Mouse (Mus musculus): ENCODE measurements around the gene Ivd. TPM values are rescaled to one million over a fixed set of nuclear protein-coding genes. Genes with fewer than 3 reads are reported as not detected.
A peak's percentile ranks its signal among the peaks of the same experiment; 100 is the strongest.

Gene Ivd
- polyA plus RNA-seq, 1 experiment, result 28.7 TPM

DNA sequence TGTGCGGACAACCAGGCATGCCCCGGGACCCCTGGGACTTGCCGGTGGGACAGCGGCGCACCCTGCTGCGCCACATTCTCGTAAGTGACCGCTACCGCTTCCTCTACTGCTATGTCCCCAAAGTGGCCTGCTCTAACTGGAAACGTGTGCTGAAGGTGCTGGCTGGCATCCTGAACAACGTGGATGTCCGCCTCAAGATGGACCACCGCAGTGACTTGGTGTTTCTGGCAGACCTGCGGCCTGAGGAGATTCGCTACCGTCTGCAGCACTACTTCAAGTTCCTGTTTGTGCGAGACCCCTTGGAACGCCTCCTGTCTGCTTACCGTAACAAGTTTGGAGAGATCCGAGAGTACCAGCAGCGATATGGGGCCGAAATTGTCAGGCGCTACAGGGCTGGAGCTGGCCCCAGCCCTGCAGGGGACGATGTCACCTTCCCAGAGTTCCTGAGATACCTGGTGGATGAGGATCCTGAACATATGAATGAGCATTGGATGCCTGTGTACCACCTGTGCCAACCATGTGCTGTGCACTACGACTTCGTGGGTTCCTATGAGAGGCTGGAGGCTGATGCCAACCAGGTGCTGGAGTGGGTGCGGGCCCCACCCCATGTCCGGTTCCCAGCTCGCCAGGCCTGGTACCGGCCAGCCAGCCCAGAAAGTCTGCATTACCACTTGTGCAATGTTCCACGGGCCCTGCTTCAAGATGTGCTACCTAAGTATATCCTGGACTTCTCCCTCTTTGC lies 65.4 kb downstream of the Ivd start:
- Histone ChIP-seq H3K36me3 (ENCODE audit: control insufficient read depth, insufficient read depth, low read length, poor library complexity, severe bottlenecking) (no peaks in the 10 kb centered on the region), H3K27me3 (ENCODE audit: control insufficient read depth, insufficient read depth, low read length, poor library complexity, severe bottlenecking) (no peaks in the 10 kb centered on the region), H3K27ac (ENCODE audit: insufficient read depth, low read length) (no peak overlapping the region), H3K9ac (ENCODE audit: low read depth, poor library complexity, severe bottlenecking) (peak overlapping the region; percentile 62), H3K9me3 (replicated peaks; ENCODE audit: control insufficient read depth, insufficient read depth, low read length, poor library complexity, severe bottlenecking) (no peaks in the 10 kb centered on the region), H3K4me3 (ENCODE audit: low read depth, low read length) (peak overlapping the region; percentile 72), H3K4me1 (ENCODE audit: control insufficient read depth, insufficient read depth, low read length) (no peaks in the 10 kb centered on the region)
- TF ChIP-seq EP300 (IDR thresholded peaks at IDR 0.05; ENCODE audit: insufficient read depth, low read depth, low read length) (no peak), POLR2A (IDR thresholded peaks at IDR 0.05; ENCODE audit: insufficient read depth, low read length) (no peak), CTCF (IDR thresholded peaks at IDR 0.05; ENCODE audit: low read depth, low read length) (no peak)

Other genes with a start within 250 kb of the Ivd start
- gene Pak6, start 198.7 kb upstream of the Ivd start, polyA plus RNA-seq (2011; ENCODE audit: insufficient read depth, insufficient read length, low read depth, missing spikeins), result 2.1 and 2.3 TPM in 2 replicates
- gene Ankrd63, start 158.0 kb upstream of the Ivd start, polyA plus RNA-seq (2011; ENCODE audit: insufficient read depth, insufficient read length, low read depth, missing spikeins), result not detected in 2 replicates
- not detected in 2 replicates for gene Plcb2, start 133.5 kb upstream of the Ivd start, polyA plus RNA-seq (2011; ENCODE audit: insufficient read depth, insufficient read length, low read depth, missing spikeins)
- gene Inafm2, start 116.2 kb upstream of the Ivd start, polyA plus RNA-seq (2011; ENCODE audit: insufficient read depth, insufficient read length, low read depth, missing spikeins), result 3.6 and 3.8 TPM in 2 replicates
- gene Ccdc9b, start 99.3 kb upstream of the Ivd start, polyA plus RNA-seq (2011; ENCODE audit: insufficient read depth, insufficient read length, low read depth, missing spikeins), result 0.38 and 0.51 TPM in 2 replicates
- not detected in 2 replicates for gene Phgr1, start 89.2 kb upstream of the Ivd start, polyA plus RNA-seq (2011; ENCODE audit: insufficient read depth, insufficient read length, low read depth, missing spikeins)
- gene Disp2, start 82.2 kb upstream of the Ivd start, polyA plus RNA-seq (2011; ENCODE audit: insufficient read depth, insufficient read length, low read depth, missing spikeins), result not detected in 2 replicates
- gene Knstrn, start 48.0 kb upstream of the Ivd start, polyA plus RNA-seq (2011; ENCODE audit: insufficient read depth, insufficient read length, low read depth, missing spikeins), result 119 and 127 TPM in 2 replicates
- 12.2 and 14.1 TPM in 2 replicates for gene Bahd1, start 38.4 kb downstream of the Ivd start, polyA plus RNA-seq (2011; ENCODE audit: insufficient read depth, insufficient read length, low read depth, missing spikeins)
- 9.3 and 10.3 TPM in 2 replicates for gene Chst14, start 64.5 kb downstream of the Ivd start, polyA plus RNA-seq (2011; ENCODE audit: insufficient read depth, insufficient read length, low read depth, missing spikeins)
- 8.7 and 9.2 TPM in 2 replicates for gene Ccdc32, start 167.4 kb downstream of the Ivd start, polyA plus RNA-seq (2011; ENCODE audit: insufficient read depth, insufficient read length, low read depth, missing spikeins)
- gene Rpusd2, start 172.8 kb downstream of the Ivd start, polyA plus RNA-seq (2011; ENCODE audit: insufficient read depth, insufficient read length, low read depth, missing spikeins), result 16.2 and 16.8 TPM in 2 replicates
- gene Knl1, start 185.2 kb downstream of the Ivd start, polyA plus RNA-seq (2011; ENCODE audit: insufficient read depth, insufficient read length, low read depth, missing spikeins), result 90.2 and 96.0 TPM in 2 replicates